Mouse (Mus musculus): ENCODE data around the gene Zbtb16.

Zbtb16 gene

GRCm38 (mm10) chr9:48647648-48648284 is 188.3 kb downstream of the Zbtb16 start:
- in situ Hi-C loops (cut with MboI, MseI), result loop anchor here (5.0 to 10.0 kb wide), 2 partner anchors 215 to 247 kb away; no protein-coding TSS in a partner anchor

- in situ Hi-C loops (cut with MboI, MseI), result loop anchor here (5.0 to 10.0 kb wide), 2 partner anchors 215 to 248 kb away; no protein-coding TSS in a partner anchor
These were observed 189.0 kb downstream of the Zbtb16 start for GRCm38 (mm10) chr9:48646781-48647647.

DNA sequence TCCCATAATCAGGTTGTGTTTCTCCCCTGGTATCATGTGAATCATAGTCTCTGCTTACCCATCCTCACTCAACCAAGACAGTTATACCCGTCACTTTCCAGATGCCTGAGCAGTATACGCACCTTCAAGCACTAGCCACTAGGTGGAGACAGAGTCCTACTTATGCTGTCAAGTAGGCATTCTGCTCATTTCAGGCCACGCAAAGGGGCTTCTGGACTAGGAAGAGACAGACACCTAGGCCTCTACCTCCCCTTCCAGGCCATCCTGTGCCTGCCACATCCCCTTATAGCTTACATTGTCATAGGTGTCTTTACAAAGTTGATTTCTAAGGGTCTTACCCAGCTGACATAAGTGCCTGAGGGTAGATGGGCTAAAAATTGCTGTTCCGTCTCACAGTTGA is 189.8 kb downstream of the Zbtb16 start:
- in situ Hi-C loops (cut with MboI, MseI), result loop anchor here (5.0 to 10.0 kb wide), 2 partner anchors 216 to 249 kb away; no protein-coding TSS in a partner anchor

GRCm38 (mm10) chr9:48645648-48646126 is 190.3 kb downstream of the Zbtb16 start:
- in situ Hi-C loops (cut with MboI, MseI), result loop anchor here (5.0 to 10.0 kb wide), 2 partner anchors 217 to 249 kb away; no protein-coding TSS in a partner anchor

DNA sequence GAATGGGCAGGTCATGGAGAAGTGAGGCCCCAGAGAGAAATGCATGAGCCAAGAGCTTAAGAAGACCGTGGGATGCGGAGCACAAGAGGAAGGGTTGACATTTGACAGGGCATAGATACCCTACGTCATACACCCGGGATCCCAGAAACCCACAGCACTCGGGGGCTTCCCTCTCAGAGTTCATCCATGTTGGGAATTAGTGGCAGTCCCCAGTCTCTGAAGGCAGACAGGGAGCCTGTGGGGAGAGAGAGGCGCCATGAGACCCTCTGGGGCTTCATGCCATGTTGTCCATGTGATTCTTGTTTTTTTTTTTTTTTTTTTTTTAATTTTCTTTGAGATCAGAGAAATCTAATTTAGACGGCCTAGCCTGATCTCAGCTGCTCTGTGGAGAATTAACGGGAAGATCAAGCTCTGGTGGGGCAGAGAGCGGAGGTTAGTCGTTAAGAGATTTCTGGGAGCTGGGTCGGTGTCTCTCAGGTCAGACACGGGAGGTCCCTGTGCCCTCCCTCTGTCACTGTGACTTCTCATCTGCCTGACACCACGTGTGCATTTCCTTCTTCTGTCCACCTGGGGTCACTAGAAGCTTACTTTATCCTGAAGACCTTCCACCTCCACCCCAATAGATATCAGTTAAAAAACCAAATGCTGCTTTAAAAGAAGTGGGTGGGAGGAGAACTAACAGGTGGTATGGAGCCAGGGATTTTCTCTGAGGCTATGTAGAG is 190.9 kb downstream of the Zbtb16 start:
- in situ Hi-C loops (cut with MboI, MseI), result loop anchor here (5.0 to 10.0 kb wide), 2 partner anchors 217 to 250 kb away; no protein-coding TSS in a partner anchor

GRCm38 (mm10) chr9:48644376-48644775 is 191.6 kb downstream of the Zbtb16 start:
- in situ Hi-C loops (cut with MboI, MseI), result loop anchor here (10.0 kb wide), 1 partner anchor 250 kb away; no protein-coding TSS in a partner anchor

DNA sequence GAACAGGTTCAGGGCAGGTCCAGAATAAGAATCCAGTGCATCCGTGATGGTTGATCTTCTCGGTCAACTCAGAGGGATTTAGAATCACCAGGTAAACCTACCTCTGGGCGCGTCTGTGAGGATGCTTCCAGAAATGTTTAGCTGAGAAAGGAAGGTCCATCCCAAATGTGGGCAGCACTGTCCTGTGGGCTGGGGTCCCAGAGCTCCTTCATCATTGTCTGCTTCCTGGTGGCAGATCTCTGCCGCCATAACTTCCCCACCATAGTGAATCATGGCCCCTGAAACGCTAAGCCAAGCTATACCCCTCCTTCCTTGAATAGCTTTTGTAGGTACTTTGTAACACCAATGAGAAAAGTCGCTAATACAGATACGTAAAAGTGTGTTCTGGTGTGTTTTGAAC is 194.4 kb downstream of the Zbtb16 start:
- in situ Hi-C loops (cut with MboI, MseI), result loop anchor here (10.0 kb wide), 1 partner anchor 253 kb away; no protein-coding TSS in a partner anchor

- in situ Hi-C loops (cut with MboI, MseI), result loop anchor here (10.0 kb wide), 1 partner anchor 254 kb away; no protein-coding TSS in a partner anchor
These were observed 195.1 kb downstream of the Zbtb16 start for GRCm38 (mm10) chr9:48640881-48641280.

GRCm38 (mm10) chr9:48638176-48638803 is 197.7 kb downstream of the Zbtb16 start:
- in situ Hi-C loops (cut with MboI, MseI), result loop anchor here (10.0 kb wide), 1 partner anchor 417 kb away; the partner anchor contains the start of gene Zw10

GRCm38 (mm10) chr9:48637161-48637560 is 198.9 kb downstream of the Zbtb16 start:
- in situ Hi-C loops (cut with MboI, MseI), result loop anchor here (10.0 kb wide), 1 partner anchor 418 kb away; the partner anchor contains the start of gene Zw10

GRCm38 (mm10) chr9:48635576-48636350 is 200.3 kb downstream of the Zbtb16 start:
- in situ Hi-C loops (cut with MboI, MseI), result loop anchor here (10.0 kb wide), 1 partner anchor 419 kb away; the partner anchor contains the start of gene Zw10

GRCm38 (mm10) chr9:48633147-48633546 is 202.9 kb downstream of the Zbtb16 start:
- in situ Hi-C loops (cut with MboI, MseI), result loop anchor here (10.0 kb wide), 1 partner anchor 422 kb away; the partner anchor contains the start of gene Zw10

DNA sequence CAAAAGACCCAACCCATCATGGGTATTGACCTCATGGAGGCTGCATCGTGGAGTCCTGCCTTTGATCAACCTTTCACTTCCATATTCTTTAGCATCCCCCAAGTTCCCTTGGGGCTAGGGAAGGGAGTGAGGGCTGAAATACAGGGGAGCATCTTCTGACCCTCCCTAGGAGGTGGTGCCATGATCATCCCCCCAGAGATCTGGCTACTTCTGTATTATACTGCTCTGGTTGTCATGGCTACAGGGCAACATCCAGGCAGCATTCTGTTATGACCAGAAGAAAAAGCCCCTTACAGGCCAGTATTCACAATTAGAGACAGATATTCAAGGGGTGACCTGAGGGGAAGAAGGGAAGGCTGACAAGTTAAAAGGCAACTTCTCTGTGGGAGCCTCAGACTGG is 216.8 kb downstream of the Zbtb16 start:
- in situ Hi-C loops (cut with MboI, MseI), result no loop called here

DNA sequence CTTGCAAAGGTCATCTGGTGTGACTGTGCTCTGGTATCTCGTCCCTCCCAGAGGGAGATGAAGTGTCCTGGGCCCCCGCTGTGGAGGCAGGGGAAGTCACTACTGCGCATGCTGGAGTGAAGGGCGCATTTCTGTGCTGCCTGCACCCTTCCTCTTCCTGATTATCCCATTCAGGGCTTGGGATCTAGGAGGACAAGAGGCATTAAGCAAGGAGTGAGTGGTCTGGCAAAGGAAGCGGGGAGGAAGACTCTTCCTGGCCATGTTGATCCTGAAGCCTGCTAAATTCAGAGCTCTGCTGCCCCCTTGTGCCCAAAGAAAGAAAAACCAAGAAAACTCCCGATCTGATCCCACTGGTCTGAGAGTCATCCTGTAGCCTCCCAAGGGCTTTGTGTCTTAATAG is 217.4 kb downstream of the Zbtb16 start:
- in situ Hi-C loops (cut with MboI, MseI), result no loop called here

GRCm38 (mm10) chr9:48618111-48618510 is 217.9 kb downstream of the Zbtb16 start:
- in situ Hi-C loops (cut with MboI, MseI), result no loop called here

DNA sequence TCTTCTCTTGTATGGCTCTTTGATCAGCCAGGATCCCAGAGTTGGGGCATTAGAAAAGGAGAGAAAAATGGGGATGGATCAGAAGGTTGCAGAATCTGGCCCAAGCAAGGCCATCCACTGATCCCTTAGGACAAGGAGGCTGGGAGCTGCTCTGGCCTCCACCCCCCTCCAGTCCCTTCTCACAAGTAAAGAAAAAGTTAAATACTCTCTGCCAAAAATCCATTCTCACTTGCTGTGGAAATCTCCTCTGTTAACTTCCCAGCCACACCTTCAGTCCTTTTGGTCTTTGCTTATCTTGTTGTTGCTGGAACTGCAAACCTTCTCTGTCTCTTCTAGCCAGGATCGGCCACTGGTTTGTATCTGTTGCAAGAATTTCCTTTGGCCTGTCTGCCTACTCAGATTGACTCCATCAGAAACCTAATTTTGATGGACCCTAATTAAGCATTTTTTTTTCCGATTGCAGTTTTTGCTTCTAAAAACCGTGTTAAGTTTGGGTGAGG is 218.5 kb downstream of the Zbtb16 start:
- in situ Hi-C loops (cut with MboI, MseI), result no loop called here

DNA sequence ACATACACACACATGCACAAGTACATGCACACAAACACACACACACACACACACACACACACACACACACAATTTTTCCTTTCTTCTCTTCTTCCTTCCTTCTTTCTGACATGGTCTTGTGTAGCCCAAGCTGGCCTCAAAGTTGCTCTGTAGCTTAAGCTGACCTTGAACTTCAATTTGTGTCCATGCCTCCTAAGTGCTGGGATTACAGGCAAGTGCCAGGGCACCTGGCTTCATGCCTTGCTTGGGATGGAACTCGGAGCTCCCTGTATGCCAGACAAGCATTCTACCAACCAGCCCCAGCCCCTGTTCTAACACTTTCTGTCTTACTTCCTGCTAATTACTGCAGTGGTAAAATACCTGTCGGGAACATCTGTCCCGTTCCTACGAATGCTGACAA is 222.8 kb downstream of the Zbtb16 start:
- in situ Hi-C loops (cut with MboI, MseI), result no loop called here

DNA sequence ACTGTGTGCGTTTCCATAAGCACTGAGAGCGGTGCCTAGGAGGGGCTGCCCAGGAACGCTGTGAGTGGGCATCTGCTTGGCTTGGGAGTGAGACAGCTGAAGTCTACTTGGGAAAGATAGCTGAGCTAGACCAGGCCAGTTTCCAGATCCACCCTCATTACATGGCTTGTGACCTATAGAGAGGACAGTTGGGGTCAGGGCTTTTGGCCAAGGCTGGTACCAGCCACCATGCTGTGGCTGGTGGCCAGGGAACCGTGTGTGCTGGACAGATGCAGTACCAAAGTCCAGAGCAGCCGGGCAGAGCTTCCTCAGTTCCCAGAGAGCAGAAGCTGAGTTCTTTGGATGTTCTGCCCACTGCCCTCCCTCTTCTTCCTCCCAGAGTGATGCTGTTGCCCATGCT is 223.5 kb downstream of the Zbtb16 start:
- in situ Hi-C loops (cut with MboI, MseI), result no loop called here

DNA sequence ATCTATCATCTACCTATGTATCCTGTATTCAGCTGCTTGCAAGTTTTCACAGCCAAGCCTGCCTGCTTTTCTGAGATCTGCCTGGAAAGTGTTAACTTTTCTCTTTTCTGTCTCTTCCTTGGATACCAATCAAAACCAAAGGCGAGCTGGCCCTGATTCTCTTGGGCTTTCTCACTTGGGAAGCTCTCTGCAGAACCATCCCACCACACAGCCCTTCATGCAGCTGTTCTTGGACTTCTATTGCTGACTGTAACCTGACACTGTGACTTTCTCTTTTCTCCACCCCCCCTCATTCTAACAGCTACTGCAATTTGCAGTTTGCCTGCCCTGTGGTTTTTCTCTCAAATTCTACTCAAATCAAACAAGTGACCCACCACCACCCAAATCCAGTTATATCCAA is 225.0 kb downstream of the Zbtb16 start:
- in situ Hi-C loops (cut with MboI, MseI), result no loop called here

- in situ Hi-C loops (cut with MboI, MseI), result loop anchor here (10.0 kb wide), 1 partner anchor 845 kb away; no protein-coding TSS in a partner anchor
These were observed 226.3 kb downstream of the Zbtb16 start for GRCm38 (mm10) chr9:48609734-48610133.
